Mouse (Mus musculus) layer of hippocampus, adult 9-11 months (tissue): Measurements from ENCODE around the gene Ptrh1.

Source experiments
- DNase-seq: peaks from one replicate; pipeline ENCODE4 v3.0.0; 2022

Ptrh1 gene

DNA sequence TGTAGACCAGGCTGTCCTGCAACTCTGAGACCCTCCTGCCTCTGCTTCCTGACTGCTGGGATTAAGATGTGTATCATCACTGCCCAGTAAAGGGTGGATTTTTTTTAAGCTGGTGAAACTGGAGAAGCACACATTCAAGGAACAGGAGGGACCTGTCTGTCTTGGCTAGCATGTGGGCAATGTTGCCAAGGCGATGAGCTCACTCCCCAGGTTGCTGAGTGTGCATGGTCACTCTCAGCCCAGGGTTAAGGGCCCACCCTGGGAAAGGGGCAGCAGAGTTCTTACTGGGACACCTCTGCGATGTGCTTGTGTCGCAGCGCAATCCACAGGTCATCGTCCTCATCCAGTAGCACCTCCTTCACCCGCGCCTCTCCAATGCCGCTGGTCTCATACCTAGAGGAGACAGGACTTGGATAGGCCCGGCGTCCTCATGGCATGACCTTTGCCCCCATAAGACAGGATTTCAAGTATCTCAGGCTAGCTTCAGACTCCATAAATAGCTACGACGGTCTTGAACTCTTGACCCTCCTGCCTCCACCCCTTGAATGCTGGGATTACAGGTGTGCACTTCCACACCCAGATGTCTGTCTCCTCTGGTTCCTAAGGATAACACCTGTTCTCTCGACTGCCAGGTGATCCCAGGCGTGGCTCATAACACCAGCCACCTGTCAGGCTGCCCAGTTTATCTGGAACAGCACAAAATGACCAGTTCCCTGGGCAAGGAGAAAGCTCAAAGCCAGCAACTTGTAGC lies 33.4 kb downstream of the Ptrh1 start:
- no peak for DNase-seq

DNA sequence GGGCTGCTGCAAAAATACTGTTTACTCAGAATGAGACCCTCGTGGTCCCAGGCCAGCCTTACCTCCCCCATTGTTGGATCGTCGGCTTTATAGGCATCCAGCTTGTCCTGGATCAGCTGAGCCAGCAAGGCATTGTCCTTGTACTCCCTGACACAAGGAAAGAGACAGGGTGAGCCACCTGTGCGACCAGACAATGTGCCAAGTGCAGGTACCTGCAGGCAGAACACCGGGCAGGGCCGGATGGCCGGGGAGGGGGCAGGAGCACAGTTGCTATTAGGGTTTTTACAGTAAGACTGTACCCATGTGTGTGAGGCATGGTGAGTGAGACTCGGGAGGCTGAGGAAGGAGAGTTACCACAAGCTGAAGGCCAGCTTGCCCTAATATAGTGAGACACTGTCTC lies 36.4 kb downstream of the Ptrh1 start:
- DNase-seq: no peak

DNA sequence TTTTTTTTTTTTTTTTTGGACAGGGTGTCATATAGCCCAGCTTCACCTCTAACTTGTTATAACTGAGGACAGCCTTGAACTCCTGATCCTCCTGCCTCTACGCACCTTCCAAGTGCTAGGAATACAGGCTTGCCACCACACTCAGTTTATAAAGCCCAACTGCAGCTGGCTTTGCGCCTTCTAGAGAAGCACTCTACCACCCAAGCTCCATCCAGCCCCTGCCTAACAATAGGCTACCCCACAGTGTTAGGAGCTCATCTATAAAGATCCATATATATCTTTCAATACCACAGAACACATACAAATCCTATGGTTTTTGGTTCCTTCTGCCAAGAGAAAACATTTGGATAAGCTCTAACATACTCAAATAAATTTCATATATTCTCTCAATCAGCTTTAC lies 40.9 kb downstream of the Ptrh1 start:
- no peak for DNase-seq

GRCm38 (mm10) chr2:32816946-32817581 lies 41.5 kb downstream of the Ptrh1 start:
- peak; percentile 87 for DNase-seq

GRCm38 (mm10) chr2:32817589-32817988 lies 42.0 kb downstream of the Ptrh1 start:
- DNase-seq: peak; percentile 26

- no peak for DNase-seq
These were observed 42.6 kb downstream of the Ptrh1 start for GRCm38 (mm10) chr2:32818208-32818607.

GRCm38 (mm10) chr2:32821041-32821802 lies 45.6 kb downstream of the Ptrh1 start:
- DNase-seq: no peak

DNA sequence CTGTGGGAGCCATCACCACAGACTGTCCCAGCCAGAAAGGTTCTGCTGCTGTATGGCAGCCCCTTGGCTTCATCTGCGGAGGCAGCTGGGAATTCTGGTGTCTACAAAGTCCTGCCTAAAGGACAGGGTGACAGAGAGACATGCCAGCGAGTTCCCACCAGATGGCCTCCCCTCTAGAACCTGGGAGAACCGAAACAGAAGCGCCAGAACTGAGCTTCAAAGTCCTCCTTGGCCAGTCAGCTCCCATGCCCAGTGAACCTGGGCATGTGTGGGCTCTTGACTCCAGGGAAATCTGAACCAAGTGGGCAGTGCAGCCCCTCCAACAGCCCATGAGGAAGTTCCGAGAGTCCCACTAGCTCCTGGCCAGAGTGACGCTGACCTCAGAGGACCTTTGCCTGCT lies 47.1 kb downstream of the Ptrh1 start:
- DNase-seq: no peak

DNA sequence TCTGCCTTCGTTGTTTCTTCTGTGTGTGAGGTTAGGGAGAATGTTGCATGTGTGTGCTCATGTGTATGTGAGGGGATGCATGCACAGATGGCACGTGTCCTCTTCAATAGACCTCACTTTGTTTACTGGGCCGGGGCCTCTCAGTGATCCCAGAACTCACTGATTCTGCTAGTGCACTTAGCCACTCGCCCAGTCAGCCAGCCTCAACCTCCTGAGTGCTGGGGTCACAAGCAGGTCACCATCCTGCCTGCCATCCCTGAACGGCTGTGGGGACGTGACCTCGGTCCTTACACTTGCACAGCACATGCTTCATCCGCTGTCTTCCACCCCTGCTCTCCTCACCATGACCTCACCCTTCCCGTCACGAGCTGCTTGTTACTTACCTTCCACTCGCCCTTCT lies 47.6 kb downstream of the Ptrh1 start:
- no peak for DNase-seq

DNA sequence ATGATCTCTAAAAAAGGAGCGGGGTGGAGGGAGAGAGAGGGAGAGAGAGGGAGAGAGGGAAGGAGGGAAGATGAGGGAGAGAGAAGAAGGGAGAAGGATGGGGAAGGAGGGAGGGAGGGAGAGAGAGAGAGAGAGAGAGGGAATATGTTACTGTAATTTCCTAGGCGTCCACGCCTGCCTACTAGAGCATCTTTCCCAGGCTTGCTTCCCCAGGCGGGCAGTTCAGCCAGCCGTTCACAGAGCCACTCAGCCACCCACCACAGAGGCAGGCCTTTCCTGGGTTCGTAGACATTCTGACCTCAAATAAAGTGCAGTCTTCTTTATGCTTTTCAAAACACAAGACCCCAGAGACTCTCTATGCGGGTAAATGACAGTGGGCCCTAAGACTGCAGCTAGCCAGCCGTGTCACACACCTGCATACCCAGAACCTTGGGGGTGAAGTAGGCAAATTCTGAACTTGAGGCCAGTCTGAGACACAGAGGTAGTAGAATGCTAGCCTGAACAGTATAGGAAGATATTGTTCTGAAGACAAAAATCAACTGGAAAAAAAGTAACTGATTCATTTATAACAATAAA lies 48.1 kb downstream of the Ptrh1 start:
- no peak for DNase-seq

- no peak for DNase-seq
These were observed 48.6 kb downstream of the Ptrh1 start for GRCm38 (mm10) chr2:32824181-32824580.

- DNase-seq: no peak
These were observed 49.2 kb downstream of the Ptrh1 start for GRCm38 (mm10) chr2:32824778-32825177.

GRCm38 (mm10) chr2:32825796-32826195 lies 50.2 kb downstream of the Ptrh1 start:
- peak; percentile 49 for DNase-seq
